Mouse (Mus musculus) liver, postnatal 0 days (tissue): ENCODE data around the gene Gmip. TPM values are rescaled to one million over a fixed set of nuclear protein-coding genes. Genes with fewer than 3 reads are reported as not detected.

Source experiments
- ATAC-seq: fragments of 200-750 bp; cut with Nextera tagmentation; 2 replicates; pipeline ENCODE4 v1.8.0; 2017; ENCODE audit warnings: mild to moderate bottlenecking, moderate library complexity
- DNase-seq: peaks from one replicate; pipeline ENCODE4 v3.0.0-alpha.2; 2016
- H3K27ac ChIP-seq: fragments of 300-500 bp; sonication (generic); 2 replicates; pipeline ENCODE4 v1.5.1; 2014; ENCODE audit warnings: antibody characterized with exemption, moderate library complexity, mild to moderate bottlenecking, low read depth
- H3K27me3 ChIP-seq: fragments of 300-500 bp; sonication (generic); 2 replicates; pipeline ENCODE4 v1.6.1; 2014; ENCODE audit warnings: low read length, control low read depth, mixed read lengths; ENCODE audit not compliant: insufficient read depth
- H3K36me3 ChIP-seq: fragments of 300-500 bp; sonication (generic); replicated peaks from 2 replicates; pipeline ENCODE4 v1.6.1; 2014; ENCODE audit warnings: mild to moderate bottlenecking, control low read depth, low read length, moderate library complexity, mixed read lengths; ENCODE audit not compliant: insufficient read depth
- H3K4me1 ChIP-seq: fragments of 300-500 bp; sonication (generic); 2 replicates; pipeline ENCODE4 v1.6.1; 2014; ENCODE audit warnings: antibody characterized with exemption, mild to moderate bottlenecking, control low read depth; ENCODE audit not compliant: insufficient read depth
- H3K4me2 ChIP-seq: fragments of 300-500 bp; sonication (generic); 2 replicates; pipeline ENCODE4 v1.6.1; 2014; ENCODE audit warnings: low read depth, mild to moderate bottlenecking, low read length, moderate library complexity, mixed read lengths
- H3K4me3 ChIP-seq: fragments of 300-500 bp; sonication (generic); 2 replicates; pipeline ENCODE4 v1.5.1; 2014; ENCODE audit warnings: low read depth, low read length
- H3K9ac ChIP-seq: fragments of 300-500 bp; sonication (generic); replicated peaks from 2 replicates; pipeline ENCODE4 v1.6.1; 2014; ENCODE audit warnings: mild to moderate bottlenecking, moderate library complexity
- H3K9me3 ChIP-seq: fragments of 300-500 bp; sonication (generic); 2 replicates; pipeline ENCODE4 v1.6.1; 2016; ENCODE audit warnings: mild to moderate bottlenecking, control low read depth, low read length, mixed read lengths
- CTCF ChIP-seq: sonication (generic); IDR thresholded peaks from 2 replicates; pipeline ENCODE4 v1.5.1; 2016; ENCODE audit warnings: antibody characterized with exemption, low read depth
- EP300 ChIP-seq: IDR thresholded peaks from 2 replicates; pipeline ENCODE4 v1.6.1; 2016; ENCODE audit warnings: antibody characterized with exemption, low read depth, mild to moderate bottlenecking
- WGBS: fragments of 180-500 bp; shearing (Covaris S2); extraction: QIAGEN DNeasy Blood & Tissue Kit; methylation state at CpG from one replicate; pipeline ENCODE4 v1.1.7; 2014; ENCODE audit not compliant: insufficient replicate concordance; 5-methylcytosine and 5-hydroxymethylcytosine counted together
- polyA plus RNA-seq: library from polyadenylated mRNA; unstranded; fragments of >200 nt; fragmentation: Nextera tagmentation; extraction: Ambion mirVana; gene quantifications from 2 replicates; pipeline ENCODE4 v1.2.1, GENCODE M21; 2015

Gene Gmip
- polyA plus RNA-seq, 1 experiment from 2014 or later, result 7.4 TPM

- Histone ChIP-seq H3K27ac (no peak overlapping the region), H3K36me3 (peaks cover 90% of the 10 kb centered on the region), H3K9ac (no peak overlapping the region), H3K9me3 (no peaks in the 10 kb centered on the region), H3K4me1 (no peaks in the 10 kb centered on the region), H3K4me2 (no peak overlapping the region), H3K4me3 (no peak overlapping the region), H3K27me3 (no peaks in the 10 kb centered on the region)
- WGBS, result 93% methylated on average over 4 of the region's 4 CpGs
- DNase-seq (no peak), ATAC-seq (no peak)
- no peak for TF ChIP-seq CTCF
- TF ChIP-seq EP300, result no peak
Observed at GRCm38 (mm10) chr8:69801796-69802195, 6.7 kb upstream of the Gmip start.

- ATAC-seq (no peak), DNase-seq (no peak)
- no peak overlapping the region for H3K27ac ChIP-seq
- H3K4me1 ChIP-seq, result no peaks in the 10 kb centered on the region
- no peaks in the 10 kb centered on the region for H3K9me3 ChIP-seq
- H3K4me2 ChIP-seq, result no peak overlapping the region
- peaks cover 90% of the 10 kb centered on the region for H3K36me3 ChIP-seq
- H3K27me3 ChIP-seq, result no peaks in the 10 kb centered on the region
- H3K4me3 ChIP-seq, result no peak overlapping the region
- TF ChIP-seq CTCF (no peak), EP300 (no peak)
- H3K9ac ChIP-seq, result no peak overlapping the region
Observed at GRCm38 (mm10) chr8:69802216-69802615, 6.3 kb upstream of the Gmip start.

- WGBS, result 90% methylated on average over 7 of the region's 7 CpGs
- Histone ChIP-seq H3K9ac (no peak overlapping the region), H3K4me1 (0 out of 2 replicates have a peak, but pooled peaks cover 2% of the 10 kb centered on the region), H3K4me3 (no peak overlapping the region), H3K27me3 (no peaks in the 10 kb centered on the region), H3K36me3 (peaks cover 85% of the 10 kb centered on the region), H3K9me3 (no peaks in the 10 kb centered on the region), H3K27ac (no peak overlapping the region), H3K4me2 (no peak overlapping the region)
- ATAC-seq (no peak), DNase-seq (no peak)
- TF ChIP-seq EP300 (no peak), CTCF (no peak)
Observed at GRCm38 (mm10) chr8:69803366-69803765, 5.1 kb upstream of the Gmip start.

GRCm38 (mm10) chr8:69804537-69804936 lies 3.9 kb upstream of the Gmip start:
- H3K4me2 ChIP-seq, result no peak overlapping the region
- H3K9me3 ChIP-seq, result no peaks in the 10 kb centered on the region
- ATAC-seq (no peak), DNase-seq (no peak)
- WGBS, result 90% methylated on average over 6 of the region's 6 CpGs
- no peak overlapping the region for H3K9ac ChIP-seq
- peaks cover 75% of the 10 kb centered on the region for H3K36me3 ChIP-seq
- no peak for TF ChIP-seq CTCF
- TF ChIP-seq EP300, result no peak
- no peak overlapping the region for H3K27ac ChIP-seq
- no peaks in the 10 kb centered on the region for H3K27me3 ChIP-seq
- no peak overlapping the region for H3K4me3 ChIP-seq
- H3K4me1 ChIP-seq, result peaks cover 10% of the 10 kb centered on the region

GRCm38 (mm10) chr8:69805086-69805485 lies 3.4 kb upstream of the Gmip start:
- DNase-seq, result no peak
- H3K4me3 ChIP-seq, result no peak overlapping the region
- H3K27me3 ChIP-seq, result no peaks in the 10 kb centered on the region
- H3K4me1 ChIP-seq, result peaks cover 10% of the 10 kb centered on the region
- H3K36me3 ChIP-seq, result peaks cover 69% of the 10 kb centered on the region
- H3K4me2 ChIP-seq, result no peak overlapping the region
- H3K9ac ChIP-seq, result no peak overlapping the region
- TF ChIP-seq CTCF (no peak), EP300 (no peak)
- ATAC-seq, result no peak
- H3K9me3 ChIP-seq, result no peaks in the 10 kb centered on the region
- 92% methylated on average over 10 of the region's 10 CpGs for WGBS
- H3K27ac ChIP-seq, result no peak overlapping the region

- H3K9ac ChIP-seq, result no peak overlapping the region
- no peak for DNase-seq
- peaks cover 69% of the 10 kb centered on the region for H3K36me3 ChIP-seq
- H3K4me1 ChIP-seq, result peaks cover 10% of the 10 kb centered on the region
- H3K9me3 ChIP-seq, result no peaks in the 10 kb centered on the region
- H3K4me2 ChIP-seq, result no peak overlapping the region
- no peaks in the 10 kb centered on the region for H3K27me3 ChIP-seq
- no peak for TF ChIP-seq CTCF
- no peak for ATAC-seq
- 89% methylated on average over 9 of the region's 9 CpGs for WGBS
- peak overlapping the region; percentile 51 for H3K27ac ChIP-seq
- H3K4me3 ChIP-seq, result no peak overlapping the region
Observed at GRCm38 (mm10) chr8:69805491-69805890, 3.0 kb upstream of the Gmip start.

GRCm38 (mm10) chr8:69807236-69807635 lies 1.2 kb upstream of the Gmip start:
- peaks cover 65% of the 10 kb centered on the region for H3K36me3 ChIP-seq
- peaks cover 10% of the 10 kb centered on the region for H3K4me1 ChIP-seq
- H3K9ac ChIP-seq, result no peak overlapping the region
- H3K4me2 ChIP-seq, result no peak overlapping the region
- H3K4me3 ChIP-seq, result no peak overlapping the region
- H3K27ac ChIP-seq, result 0 out of 2 replicates have a peak overlapping the region, but pooled peaks have one; percentile 57
- 93% methylated on average over 5 of the region's 5 CpGs for WGBS
- ATAC-seq (no peak), DNase-seq (no peak)
- no peaks in the 10 kb centered on the region for H3K9me3 ChIP-seq
- TF ChIP-seq CTCF, result no peak
- no peak for TF ChIP-seq EP300
- no peaks in the 10 kb centered on the region for H3K27me3 ChIP-seq
